Mouse (Mus musculus): ENCODE measurements at regions not wholly inside any gene's neighbourhood (a gene's known extent, or its start where the extent isn't known, plus 50 kb on each side); places are given as distances from the start of the nearest gene placed in this dataset.
A peak's percentile ranks its signal among the peaks of the same experiment; 100 is the strongest.

DNA sequence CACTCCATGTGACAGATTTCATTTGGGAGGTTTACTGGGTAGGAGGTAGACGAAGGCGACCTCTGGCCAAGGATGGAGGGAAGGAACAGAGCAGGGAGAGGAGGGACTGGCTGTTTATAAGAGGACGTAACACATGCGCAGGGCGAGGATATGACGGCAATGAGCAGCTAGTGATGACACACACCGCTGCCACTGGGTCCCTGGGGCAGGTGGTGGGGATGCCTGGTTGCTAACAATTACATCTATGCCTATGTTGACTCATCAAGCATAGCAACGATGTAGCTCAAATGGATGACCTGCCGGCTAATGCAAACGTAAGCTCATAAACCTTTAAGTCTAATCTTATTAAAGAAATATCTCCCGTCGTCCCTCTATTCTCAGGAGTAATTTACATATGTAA, 122.9 kb downstream of the Spry2 start:
- no peak for TF ChIP-seq CTCF (IDR thresholded peaks at IDR 0.05)
- no peak overlapping the region for H3K4me3 ChIP-seq
- DNase-seq (ENCODE audit: extremely low spot score in 1 of 2, low spot score in 2 of 2): no peak
- no peak overlapping the region for H3K27ac ChIP-seq
- intact Hi-C loops (cut with DNase I): no loop called here

- H3K27ac ChIP-seq: no peak overlapping the region
- TF ChIP-seq CTCF (IDR thresholded peaks at IDR 0.05): no peak
- intact Hi-C loops (cut with DNase I): no loop called here
- no peak overlapping the region for H3K4me3 ChIP-seq
- DNase-seq (ENCODE audit: extremely low spot score in 1 of 2, low spot score in 2 of 2): no peak
These were observed 129.5 kb downstream of the Spry2 start for GRCm38 (mm10) chr14:105767100-105767499.

DNA sequence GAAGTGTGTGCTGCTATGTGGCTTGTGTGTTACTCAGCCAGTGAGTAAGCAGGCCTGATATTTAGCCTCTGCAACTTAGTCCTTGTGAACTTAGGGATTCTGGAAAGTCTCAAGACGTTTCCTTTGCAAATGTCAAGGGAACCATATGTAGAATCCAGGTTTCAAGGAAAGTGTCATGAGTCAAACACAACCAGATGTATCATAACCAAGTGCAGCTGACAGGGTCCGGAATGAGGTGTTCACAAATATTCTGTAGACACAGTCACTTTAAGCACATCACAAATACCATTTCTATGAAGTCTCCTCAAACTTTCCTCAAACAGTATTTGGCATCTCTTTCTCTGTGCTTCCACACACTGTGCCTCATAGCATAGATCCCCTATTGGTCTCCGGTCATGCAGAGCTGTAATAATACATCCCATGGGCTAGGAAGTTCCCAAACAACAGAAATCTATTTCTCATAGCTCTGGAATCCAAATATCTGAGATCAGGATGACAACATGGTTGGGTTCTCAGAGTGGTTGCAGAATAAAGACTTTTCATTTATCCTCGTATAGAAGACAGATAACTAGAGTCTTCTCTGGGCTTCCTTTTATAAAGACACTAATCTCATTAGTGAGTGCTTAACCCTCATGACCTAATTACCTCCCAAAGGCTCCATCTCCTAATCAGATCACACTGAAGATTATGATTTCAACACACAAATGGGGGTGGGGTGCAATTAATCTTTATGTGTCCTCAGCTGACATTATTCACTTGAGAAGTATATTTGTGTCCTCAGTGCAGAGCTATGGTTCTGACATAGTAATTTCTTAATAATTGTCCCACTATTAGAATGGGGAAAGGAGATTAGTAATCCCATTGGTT, 143.9 kb downstream of the Spry2 start:
- TF ChIP-seq CTCF (IDR thresholded peaks at IDR 0.05): no peak
- intact Hi-C loops (cut with DNase I): no loop called here
- DNase-seq (ENCODE audit: extremely low spot score in 1 of 2, low spot score in 2 of 2): no peak
- no peak overlapping the region for H3K27ac ChIP-seq
- H3K4me3 ChIP-seq: no peak overlapping the region

DNA sequence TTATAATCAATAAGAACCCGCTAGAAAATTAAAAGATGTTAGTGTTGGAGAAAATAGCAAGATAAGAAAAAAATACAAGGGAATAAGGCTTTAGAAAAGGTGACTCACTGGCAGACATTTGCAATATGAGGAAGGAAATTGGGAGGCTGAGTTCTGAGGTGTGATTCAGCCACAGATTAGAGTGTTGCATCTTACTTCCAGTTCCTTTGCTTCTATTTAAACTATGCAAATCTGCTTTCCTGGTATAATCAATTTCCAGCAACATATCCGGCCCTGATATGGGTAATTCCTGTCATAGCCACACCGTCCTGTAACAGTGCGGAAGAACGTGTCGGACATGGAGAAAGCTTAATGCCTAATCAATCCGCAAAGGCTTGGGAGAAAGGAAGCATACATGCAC, 144.9 kb downstream of the Spry2 start:
- intact Hi-C loops (cut with DNase I): no loop called here
- no peak for DNase-seq (ENCODE audit: extremely low spot score in 1 of 2, low spot score in 2 of 2)
- no peak for TF ChIP-seq CTCF (IDR thresholded peaks at IDR 0.05)
- H3K27ac ChIP-seq: no peak overlapping the region
- H3K4me3 ChIP-seq: no peak overlapping the region

DNA sequence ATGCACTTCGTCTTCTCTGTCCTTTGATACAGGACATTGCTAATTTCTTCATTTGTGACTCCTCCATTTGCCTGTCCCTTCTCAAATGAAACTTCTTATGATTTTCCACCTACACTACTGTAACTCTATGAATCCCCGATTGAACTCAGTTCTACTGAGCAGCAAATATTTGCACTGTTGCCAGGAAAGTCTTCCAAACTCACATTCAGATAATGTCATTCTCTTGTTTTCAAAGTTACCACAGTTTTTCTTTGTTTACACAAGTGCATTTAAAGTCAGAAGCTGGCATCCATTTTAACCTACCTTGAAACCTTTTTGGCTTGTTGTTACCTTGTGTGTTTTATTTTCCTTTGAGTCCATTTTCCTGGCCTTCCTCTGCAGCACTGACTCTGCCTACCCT, 152.0 kb downstream of the Spry2 start:
- Histone ChIP-seq H3K27ac (no peak overlapping the region), H3K4me3 (no peak overlapping the region)
- intact Hi-C loops (cut with DNase I): loop anchor here (5.0 kb wide), 1 partner anchor 33 kb away; no protein-coding TSS in a partner anchor
- TF ChIP-seq CTCF (IDR thresholded peaks at IDR 0.05): no peak
- no peak for DNase-seq (ENCODE audit: extremely low spot score in 1 of 2, low spot score in 2 of 2)

DNA sequence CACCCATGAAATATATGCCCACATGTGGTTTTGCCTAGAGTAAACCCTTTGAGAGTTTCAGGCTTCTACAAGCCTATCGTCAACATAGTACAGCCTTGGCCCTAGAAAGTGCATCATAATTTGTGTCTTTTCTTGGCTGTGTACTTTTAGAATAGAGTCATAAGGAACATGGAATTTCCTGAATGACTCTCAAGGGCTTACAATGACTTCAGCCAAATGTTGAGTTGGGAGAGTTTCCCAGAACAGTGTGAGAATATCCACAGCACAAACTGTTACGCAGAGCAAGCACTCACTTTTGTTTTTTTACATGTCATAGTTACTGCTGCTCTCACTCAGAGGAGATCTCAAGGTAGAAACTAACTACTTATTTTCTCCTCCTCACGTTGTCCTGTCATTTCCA, 152.5 kb downstream of the Spry2 start:
- H3K4me3 ChIP-seq: no peak overlapping the region
- H3K27ac ChIP-seq: no peak overlapping the region
- intact Hi-C loops (cut with DNase I): loop anchor here (5.0 kb wide), 1 partner anchor 33 kb away; no protein-coding TSS in a partner anchor
- DNase-seq (ENCODE audit: extremely low spot score in 1 of 2, low spot score in 2 of 2): no peak
- TF ChIP-seq CTCF (IDR thresholded peaks at IDR 0.05): no peak

DNA sequence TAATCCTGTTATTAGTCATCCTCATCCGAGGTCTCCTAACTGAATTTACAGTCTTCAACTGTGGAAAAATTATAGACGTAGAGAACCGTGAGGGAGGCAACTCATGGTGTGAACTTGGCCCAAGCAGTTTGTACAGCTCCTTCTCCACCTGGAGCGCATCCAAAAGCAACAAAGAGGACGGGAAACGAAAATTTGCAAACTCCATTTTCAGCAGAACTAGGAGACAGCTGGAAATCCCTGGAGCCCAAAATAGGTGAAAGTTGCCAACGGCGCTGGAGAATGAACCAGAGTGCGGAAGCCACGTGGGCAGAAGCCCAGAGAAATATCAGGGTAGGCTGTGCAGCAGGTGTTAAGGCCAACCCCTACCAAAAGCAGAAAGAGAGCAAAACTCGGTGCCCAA, 155.7 kb downstream of the Spry2 start:
- intact Hi-C loops (cut with DNase I): loop anchor here (5.0 kb wide), 1 partner anchor 36 kb away; no protein-coding TSS in a partner anchor
- H3K27ac ChIP-seq: no peak overlapping the region
- no peak for TF ChIP-seq CTCF (IDR thresholded peaks at IDR 0.05)

DNA sequence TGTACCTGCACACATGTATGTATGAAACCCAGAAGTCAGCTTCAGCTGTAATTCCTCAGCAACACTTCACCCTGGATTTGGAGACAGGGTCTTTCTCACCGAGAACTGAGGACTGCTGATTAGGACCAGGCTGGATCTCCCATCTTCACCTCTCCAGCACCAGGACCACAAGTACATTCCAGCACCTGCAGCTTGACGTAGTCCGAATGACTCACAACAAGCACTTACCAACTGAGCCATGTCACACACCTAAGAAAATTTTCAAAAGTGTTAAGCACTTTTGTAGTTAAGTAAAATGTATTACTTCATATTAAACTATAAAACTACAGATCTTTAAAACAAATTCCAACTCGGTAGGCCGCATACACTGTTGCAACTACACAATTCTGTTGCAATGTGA, 158.1 kb downstream of the Spry2 start:
- no peak for TF ChIP-seq CTCF (IDR thresholded peaks at IDR 0.05)
- DNase-seq (ENCODE audit: extremely low spot score in 1 of 2, low spot score in 2 of 2): no peak
- intact Hi-C loops (cut with DNase I): no loop called here
- no peak overlapping the region for H3K4me3 ChIP-seq
- H3K27ac ChIP-seq: no peak overlapping the region

More for the DNA sequence above, 155.7 kb downstream of the Spry2 start:
- H3K4me3 ChIP-seq: no peak overlapping the region
- peak; percentile 27 to 37 for DNase-seq (ENCODE audit: extremely low spot score in 1 of 2, low spot score in 2 of 2)

DNA sequence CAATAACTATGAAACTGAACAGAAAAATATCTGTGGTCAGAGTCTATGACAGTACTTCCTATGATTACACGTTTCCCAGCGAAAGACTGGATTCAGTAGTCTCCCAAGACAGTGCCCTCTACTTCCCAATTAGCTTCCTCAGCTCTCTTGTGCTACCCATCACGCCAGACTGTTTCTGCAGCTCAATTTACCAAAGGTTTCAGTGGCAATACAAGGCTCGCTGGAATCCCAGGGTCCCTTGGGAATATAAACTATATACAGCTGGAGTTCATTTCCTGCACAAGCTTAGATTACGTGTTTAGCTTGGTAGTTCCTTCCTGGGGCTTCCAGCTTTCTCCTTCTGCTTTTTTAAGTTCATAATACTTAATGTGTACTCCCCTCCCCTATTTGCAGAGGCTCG, 160.3 kb downstream of the Spry2 start:
- H3K27ac ChIP-seq: no peak overlapping the region
- TF ChIP-seq CTCF (IDR thresholded peaks at IDR 0.05): no peak
- intact Hi-C loops (cut with DNase I): no loop called here
- DNase-seq (ENCODE audit: extremely low spot score in 1 of 2, low spot score in 2 of 2): no peak
- no peak overlapping the region for H3K4me3 ChIP-seq

DNA sequence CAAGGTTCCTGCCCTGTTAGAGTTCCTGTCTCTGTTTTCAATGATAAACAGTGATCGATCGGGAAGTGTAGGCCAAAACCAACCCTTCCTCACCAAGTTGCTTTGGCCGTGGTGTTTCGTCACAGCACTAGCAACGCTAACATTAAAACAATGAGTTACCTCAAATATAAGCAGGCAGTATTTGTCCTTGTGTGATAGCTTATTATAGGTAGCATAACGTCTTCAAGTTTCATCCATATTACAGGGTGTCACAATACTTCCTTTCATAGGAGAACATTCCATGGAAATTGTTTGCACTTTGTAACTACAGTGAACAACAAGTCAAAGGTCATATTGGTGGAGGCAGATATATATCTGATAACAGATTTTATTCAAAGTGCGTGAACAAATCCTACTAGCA, 162.3 kb downstream of the Spry2 start:
- no peak for TF ChIP-seq CTCF (IDR thresholded peaks at IDR 0.05)
- Histone ChIP-seq H3K27ac (peak overlapping the region; percentile 93; the same call in 1 of the 2 replicates), H3K4me3 (no peak overlapping the region)
- intact Hi-C loops (cut with DNase I): loop anchor here (5.0 kb wide), 1 partner anchor 252 kb away; no protein-coding TSS in a partner anchor
- DNase-seq (ENCODE audit: extremely low spot score in 1 of 2, low spot score in 2 of 2): no peak

GRCm38 (mm10) chr14:105733013-105733728, 163.4 kb downstream of the Spry2 start:
- Histone ChIP-seq H3K27ac (peak overlapping the region; percentile 93), H3K4me3 (peak overlapping the region; percentile 30)
- DNase-seq (ENCODE audit: extremely low spot score in 1 of 2, low spot score in 2 of 2): peak; percentile 23 to 27
- TF ChIP-seq CTCF (IDR thresholded peaks at IDR 0.05): no peak
- intact Hi-C loops (cut with DNase I): loop anchor here (1.0 to 5.0 kb wide), 4 partner anchors 50 to 251 kb away; no protein-coding TSS in a partner anchor
